Mouse (Mus musculus): Measurements from ENCODE around the gene Cds2.
A peak's percentile ranks its signal among the peaks of the same experiment; 100 is the strongest.
"Not testable (repeated sequence)": the region's sequence is repeated elsewhere in the genome, so short reads cannot be mapped to it uniquely, and the experiment has no call there.

Cds2 gene

GRCm38 (mm10) chr2:132291265-132291664, 28.3 kb downstream of the Cds2 start:
- no peak for DNase-seq (ENCODE audit: low spot score in 2 of 2)

GRCm38 (mm10) chr2:132292083-132292482, 29.1 kb downstream of the Cds2 start:
- DNase-seq (ENCODE audit: low spot score in 2 of 2), result peak in 1 of 2 experiments; percentile 30

- DNase-seq (ENCODE audit: low spot score in 2 of 2), result no peak
These were observed 30.9 kb downstream of the Cds2 start for GRCm38 (mm10) chr2:132293694-132294450.

- no peak for DNase-seq (ENCODE audit: low spot score in 2 of 2)
These were observed 35.3 kb downstream of the Cds2 start for GRCm38 (mm10) chr2:132298250-132298649.

GRCm38 (mm10) chr2:132301436-132301835, 38.5 kb downstream of the Cds2 start:
- no peak for DNase-seq (ENCODE audit: low spot score in 2 of 2)

- DNase-seq (ENCODE audit: low spot score in 2 of 2), result no peak
These were observed 42.2 kb downstream of the Cds2 start for GRCm38 (mm10) chr2:132305165-132305564.

- no peak for DNase-seq (ENCODE audit: low spot score in 2 of 2)
These were observed 43.0 kb downstream of the Cds2 start for GRCm38 (mm10) chr2:132305988-132306387.

GRCm38 (mm10) chr2:132307213-132307843, 44.4 kb downstream of the Cds2 start:
- DNase-seq (ENCODE audit: low spot score in 2 of 2), result no peak

GRCm38 (mm10) chr2:132308829-132309228, 45.9 kb downstream of the Cds2 start:
- no peak for DNase-seq (ENCODE audit: low spot score in 2 of 2)

GRCm38 (mm10) chr2:132309398-132309930, 46.5 kb downstream of the Cds2 start:
- no peak for DNase-seq (ENCODE audit: low spot score in 2 of 2)

GRCm38 (mm10) chr2:132312616-132313015, 49.7 kb downstream of the Cds2 start:
- peak in 1 of 2 experiments; percentile 2 for DNase-seq (ENCODE audit: low spot score in 2 of 2)

- DNase-seq (ENCODE audit: low spot score in 2 of 2), result no peak
These were observed 50.6 kb downstream of the Cds2 start for GRCm38 (mm10) chr2:132313568-132313967.

- DNase-seq (ENCODE audit: low spot score in 2 of 2), result not testable (repeated sequence)
These were observed 51.1 kb downstream of the Cds2 start for GRCm38 (mm10) chr2:132314057-132314456.

GRCm38 (mm10) chr2:132316041-132316808, 53.3 kb downstream of the Cds2 start:
- peak; percentile 47 to 67 for DNase-seq (ENCODE audit: low spot score in 2 of 2)

GRCm38 (mm10) chr2:132317178-132317577, 54.2 kb downstream of the Cds2 start:
- no peak for DNase-seq (ENCODE audit: low spot score in 2 of 2)

GRCm38 (mm10) chr2:132320516-132320915, 57.6 kb downstream of the Cds2 start:
- no peak for DNase-seq (ENCODE audit: low spot score in 2 of 2)

GRCm38 (mm10) chr2:132323541-132323940, 60.6 kb downstream of the Cds2 start:
- no peak for DNase-seq (ENCODE audit: low spot score in 2 of 2)

GRCm38 (mm10) chr2:132337202-132337601, 74.3 kb downstream of the Cds2 start:
- no peak for DNase-seq (ENCODE audit: low spot score in 2 of 2)

GRCm38 (mm10) chr2:132340350-132340749, 77.4 kb downstream of the Cds2 start:
- no peak for DNase-seq (ENCODE audit: low spot score in 2 of 2)

GRCm38 (mm10) chr2:132341293-132341692, 78.3 kb downstream of the Cds2 start:
- DNase-seq (ENCODE audit: low spot score in 2 of 2), result no peak

- DNase-seq (ENCODE audit: low spot score in 2 of 2), result no peak
These were observed 80.9 kb downstream of the Cds2 start for GRCm38 (mm10) chr2:132343846-132344245.
